Mouse (Mus musculus): ENCODE data around the gene Gys1. TPM values are rescaled to one million over a fixed set of nuclear protein-coding genes. Genes with fewer than 3 reads are reported as not detected.
"Not testable (repeated sequence)": the region's sequence is repeated elsewhere in the genome, so short reads cannot be mapped to it uniquely, and the experiment has no call there.

Gene Gys1
- 9.5 and 9.6 TPM in 2 replicates for polyA plus RNA-seq (2012; rRNA removed)

- TF ChIP-seq CTCF (IDR thresholded peaks at IDR 0.05; ENCODE audit: extremely low read depth, insufficient read length, insufficient replicate concordance, low read depth, low read length) = peak; percentile 85
- TF ChIP-seq POLR2A (IDR thresholded peaks at IDR 0.05; ENCODE audit: low read depth, low read length) = peak; percentile 77
- peak within 1 kb of the TSS; percentile 80 for H3K4me3 ChIP-seq (ENCODE audit: low read depth, low read length)
- H3K36me3 ChIP-seq (ENCODE audit: control insufficient read depth, insufficient read depth, low read length) = peaks cover 4% of the 10 kb centered on the region
- WGBS = under 1% methylated on average over 45 of the region's 45 CpGs
- peaks cover 19% of the 10 kb centered on the region for H3K4me1 ChIP-seq (ENCODE audit: control insufficient read depth, insufficient read depth, insufficient read length, low read length)
- H3K27ac ChIP-seq (ENCODE audit: insufficient read depth, low read depth, low read length) = peak within 1 kb of the TSS; percentile 51
- no peaks in the 10 kb centered on the region for H3K27me3 ChIP-seq (ENCODE audit: control insufficient read depth, insufficient read depth, low read length)
These were observed at the start of gene Gys1 for GRCm38 (mm10) chr7:45434203-45435015. Gys1 (plus strand) TSS chr7:45434844.

- Histone ChIP-seq H3K27ac (ENCODE audit: insufficient read depth, low read depth, low read length) (no peak overlapping the region), H3K27me3 (ENCODE audit: control insufficient read depth, insufficient read depth, low read length) (no peaks in the 10 kb centered on the region), H3K36me3 (ENCODE audit: control insufficient read depth, insufficient read depth, low read length) (peaks cover 86% of the 10 kb centered on the region), H3K4me1 (ENCODE audit: control insufficient read depth, insufficient read depth, insufficient read length, low read length) (no peaks in the 10 kb centered on the region), H3K4me3 (ENCODE audit: low read depth, low read length) (no peak overlapping the region)
- no peak for TF ChIP-seq POLR2A (IDR thresholded peaks at IDR 0.05; ENCODE audit: low read depth, low read length)
- TF ChIP-seq CTCF (IDR thresholded peaks at IDR 0.05; ENCODE audit: extremely low read depth, insufficient read length, insufficient replicate concordance, low read depth, low read length) = no peak
- 92% methylated on average over 3 of the region's 3 CpGs for WGBS
These were observed 48.6 kb upstream of the Gys1 start for GRCm38 (mm10) chr7:45386077-45386476.

DNA sequence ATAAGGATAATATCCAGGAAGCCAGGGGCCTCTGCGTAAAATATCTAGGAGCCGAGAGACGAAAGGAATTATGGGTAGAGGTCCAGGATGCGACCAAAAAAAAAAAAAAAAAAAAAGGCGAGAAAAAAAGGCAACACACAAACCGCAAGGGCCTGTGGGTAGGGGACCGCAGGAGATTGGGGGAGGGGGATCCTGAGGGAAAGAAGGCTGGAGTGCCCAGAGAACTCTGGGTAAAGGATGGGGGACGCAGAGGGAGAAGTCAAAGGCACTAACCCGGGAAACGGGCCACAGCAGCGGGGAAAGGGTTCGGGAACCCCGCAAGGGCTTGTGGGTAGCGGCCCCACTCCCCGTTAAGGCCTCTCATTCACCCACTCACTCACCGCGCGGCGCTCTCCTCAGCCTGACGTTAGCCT is 39.5 kb upstream of the Gys1 start:
- Histone ChIP-seq H3K27me3 (ENCODE audit: control insufficient read depth, insufficient read depth, low read length) (no peaks in the 10 kb centered on the region), H3K4me3 (ENCODE audit: low read depth, low read length) (peak overlapping the region; percentile 76), H3K36me3 (ENCODE audit: control insufficient read depth, insufficient read depth, low read length) (peaks cover 17% of the 10 kb centered on the region), H3K27ac (ENCODE audit: insufficient read depth, low read depth, low read length) (peak overlapping the region; percentile 72), H3K4me1 (ENCODE audit: control insufficient read depth, insufficient read depth, insufficient read length, low read length) (peaks cover 1% of the 10 kb centered on the region; the same call in 1 of the 2 replicates)
- TF ChIP-seq CTCF (IDR thresholded peaks at IDR 0.05; ENCODE audit: extremely low read depth, insufficient read length, insufficient replicate concordance, low read depth, low read length) (no peak), POLR2A (IDR thresholded peaks at IDR 0.05; ENCODE audit: low read depth, low read length) (no peak)
- under 1% methylated on average over 20 of the region's 20 CpGs for WGBS

GRCm38 (mm10) chr7:45395578-45396336 is 38.9 kb upstream of the Gys1 start, which contains the start of gene Snrnp70:
Snrnp70 (minus strand) TSS chr7:45395742.
- peak within 1 kb of the TSS; percentile 72 for H3K27ac ChIP-seq (ENCODE audit: insufficient read depth, low read depth, low read length)
- H3K27me3 ChIP-seq (ENCODE audit: control insufficient read depth, insufficient read depth, low read length) = no peaks in the 10 kb centered on the region
- H3K4me1 ChIP-seq (ENCODE audit: control insufficient read depth, insufficient read depth, insufficient read length, low read length) = peaks cover 1% of the 10 kb centered on the region; the same call in 1 of the 2 replicates
- peak; percentile 89 for TF ChIP-seq POLR2A (IDR thresholded peaks at IDR 0.05; ENCODE audit: low read depth, low read length)
- TF ChIP-seq CTCF (IDR thresholded peaks at IDR 0.05; ENCODE audit: extremely low read depth, insufficient read length, insufficient replicate concordance, low read depth, low read length) = 0 out of 2 replicates have a peak, but pooled peaks have one; percentile 19
- peaks cover 13% of the 10 kb centered on the region for H3K36me3 ChIP-seq (ENCODE audit: control insufficient read depth, insufficient read depth, low read length)
- H3K4me3 ChIP-seq (ENCODE audit: low read depth, low read length) = peak within 1 kb of the TSS; percentile 76
- WGBS = under 1% methylated on average over 60 of the region's 60 CpGs

DNA sequence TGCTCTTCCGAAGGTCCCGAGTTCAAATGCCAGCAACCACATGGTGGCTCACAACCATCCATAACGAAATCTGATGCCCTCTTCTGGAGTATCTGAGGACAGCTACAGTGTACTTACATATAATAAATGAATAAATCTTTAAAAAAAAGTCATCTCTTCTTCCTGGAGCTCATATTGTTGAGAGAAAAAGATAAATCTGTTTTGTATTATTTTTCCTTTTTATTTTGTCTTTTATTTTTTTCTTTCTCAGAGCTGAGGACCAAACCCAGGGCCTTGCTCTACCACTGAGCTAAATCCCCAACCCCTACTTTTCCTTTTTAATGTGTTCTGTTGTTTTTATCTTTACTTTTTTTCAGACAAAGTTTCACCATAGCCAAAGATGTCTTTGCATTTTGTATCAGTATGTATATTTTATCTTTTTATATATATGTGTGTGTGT is 38.3 kb upstream of the Gys1 start:
- not testable (repeated sequence) for H3K27me3 ChIP-seq (ENCODE audit: control insufficient read depth, insufficient read depth, low read length); H3K4me1 ChIP-seq (ENCODE audit: control insufficient read depth, insufficient read depth, insufficient read length, low read length)
- Histone ChIP-seq H3K36me3 (ENCODE audit: control insufficient read depth, insufficient read depth, low read length) (peaks cover 11% of the 10 kb centered on the region), H3K27ac (ENCODE audit: insufficient read depth, low read depth, low read length) (peak overlapping the region; percentile 58; the same call in 1 of the 2 replicates), H3K4me3 (ENCODE audit: low read depth, low read length) (peak overlapping the region; percentile 66)
- TF ChIP-seq CTCF (IDR thresholded peaks at IDR 0.05; ENCODE audit: extremely low read depth, insufficient read length, insufficient replicate concordance, low read depth, low read length) = 0 out of 2 replicates have a peak, but pooled peaks have one; percentile 3
- WGBS = 2% methylated on average over 3 of the region's 3 CpGs

DNA sequence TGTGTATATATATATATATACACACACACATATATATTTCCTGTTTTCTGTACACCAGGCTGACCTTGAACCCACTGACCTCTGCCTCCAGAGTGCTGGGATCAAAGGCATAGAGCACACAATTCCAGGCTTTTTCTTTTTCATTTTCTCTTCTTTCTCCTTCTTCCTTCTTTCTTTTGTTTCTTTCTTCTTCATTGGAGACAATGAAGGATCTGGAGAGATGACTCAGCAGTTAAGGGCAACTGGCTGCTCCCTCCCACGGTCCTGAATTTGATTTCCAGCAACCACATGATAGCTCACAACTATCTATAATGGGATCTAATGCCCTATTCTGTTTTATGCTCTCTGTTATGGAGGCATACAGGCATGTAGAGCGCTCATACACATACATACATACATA is 37.9 kb upstream of the Gys1 start:
- Histone ChIP-seq H3K4me1 (ENCODE audit: control insufficient read depth, insufficient read depth, insufficient read length, low read length) (peaks cover 1% of the 10 kb centered on the region; the same call in 1 of the 2 replicates), H3K27me3 (ENCODE audit: control insufficient read depth, insufficient read depth, low read length) (no peaks in the 10 kb centered on the region), H3K4me3 (ENCODE audit: low read depth, low read length) (no peak overlapping the region), H3K36me3 (ENCODE audit: control insufficient read depth, insufficient read depth, low read length) (peaks cover 7% of the 10 kb centered on the region), H3K27ac (ENCODE audit: insufficient read depth, low read depth, low read length) (no peak overlapping the region)
- TF ChIP-seq CTCF (IDR thresholded peaks at IDR 0.05; ENCODE audit: extremely low read depth, insufficient read length, insufficient replicate concordance, low read depth, low read length) = no peak
- WGBS = 56% methylated on average over 2 of the region's 2 CpGs
